Mouse (Mus musculus) limb, embryonic 14.5 days (tissue): ENCODE data around the gene Ube3c. TPM values are rescaled to one million over a fixed set of nuclear protein-coding genes. Genes with fewer than 3 reads are reported as not detected.
"Not testable (repeated sequence)": the region's sequence is repeated elsewhere in the genome, so short reads cannot be mapped to it uniquely, and the experiment has no call there.

ENCODE experiments used
- ATAC-seq: fragments of 200-750 bp; cut with Nextera tagmentation; 2 replicates; pipeline ENCODE4 v1.8.0; 2017; ENCODE audit warnings: low read depth, moderate number of reproducible peaks, moderate TSS enrichment; ENCODE audit not compliant: low FRiP score
- DNase-seq: peaks from one replicate; pipeline ENCODE4 v3.0.0-alpha.2; 2015; ENCODE audit warnings: low spot score
- H3K27ac ChIP-seq: fragments of 300-500 bp; sonication (generic); replicated peaks from 2 replicates; pipeline ENCODE4 v1.5.1; 2014; ENCODE audit warnings: low read depth, mild to moderate bottlenecking, low read length, moderate library complexity, mixed read lengths
- H3K27me3 ChIP-seq: fragments of 300-500 bp; sonication (generic); 2 replicates; pipeline ENCODE4 v1.6.1; 2014; ENCODE audit warnings: low read length, mixed read lengths; ENCODE audit not compliant: control insufficient read depth, insufficient read depth
- H3K36me3 ChIP-seq: fragments of 300-500 bp; sonication (generic); 2 replicates; pipeline ENCODE4 v1.6.1; 2014; ENCODE audit warnings: mild to moderate bottlenecking, low read length, moderate library complexity, mixed read lengths; ENCODE audit not compliant: control insufficient read depth, insufficient read depth
- H3K4me1 ChIP-seq: fragments of 300-500 bp; sonication (generic); 2 replicates; pipeline ENCODE4 v1.6.1; 2014; ENCODE audit warnings: antibody characterized with exemption, low read length, mixed read lengths; ENCODE audit not compliant: control insufficient read depth, insufficient read depth
- H3K4me2 ChIP-seq: fragments of 300-500 bp; sonication (generic); replicated peaks from 2 replicates; pipeline ENCODE4 v1.6.1; 2014; ENCODE audit warnings: low read depth, mild to moderate bottlenecking, low read length, moderate library complexity; ENCODE audit not compliant: severe bottlenecking
- H3K4me3 ChIP-seq: fragments of 300-500 bp; sonication (generic); replicated peaks from 2 replicates; pipeline ENCODE4 v1.5.1; 2014; ENCODE audit warnings: low read length
- H3K9ac ChIP-seq: fragments of 300-500 bp; sonication (generic); 2 replicates; pipeline ENCODE4 v1.6.1; 2014; ENCODE audit warnings: mild to moderate bottlenecking, low read depth, low read length, moderate library complexity; ENCODE audit not compliant: severe bottlenecking
- H3K9me3 ChIP-seq: fragments of 300-500 bp; sonication (generic); 2 replicates; pipeline ENCODE4 v1.6.1; 2016; ENCODE audit warnings: low read length; ENCODE audit not compliant: control insufficient read depth
- POLR2A ChIP-seq: fragments of 200-500 bp; IDR thresholded peaks from 2 replicates; pipeline ENCODE4 v1.8.0; 2012; ENCODE audit warnings: inconsistent platforms, mild to moderate bottlenecking, moderate library complexity, borderline replicate concordance; ENCODE audit not compliant: insufficient read depth, insufficient read length; ENCODE audit errors: extremely low read depth
- WGBS: fragments of 180-500 bp; shearing (Covaris S2); extraction: QIAGEN DNeasy Blood & Tissue Kit; methylation state at CpG from one replicate; pipeline ENCODE4 v1.1.7; 2014; 5-methylcytosine and 5-hydroxymethylcytosine counted together
- polyA plus RNA-seq, 2 experiments: library from polyadenylated mRNA; depleted of rRNA in 1 of 2; stranded (reverse) in 1 of 2; unstranded in 1 of 2; fragments of >200 nt; fragmentation: Nextera tagmentation in 1 of 2; extraction: Ambion mirVana in 1 of 2; gene quantifications; 2 replicates each; pipeline versions ENCODE4 v1.2.1 to v1.2.3; 2012 to 2014

Gene Ube3c
- polyA plus RNA-seq (2012; rRNA removed) = 24.9 and 26.9 TPM in 2 replicates
- 35.1 and 37.3 TPM in 2 replicates for polyA plus RNA-seq (2014; fragmentation: Nextera tagmentation; extraction: Ambion mirVana)

DNA sequence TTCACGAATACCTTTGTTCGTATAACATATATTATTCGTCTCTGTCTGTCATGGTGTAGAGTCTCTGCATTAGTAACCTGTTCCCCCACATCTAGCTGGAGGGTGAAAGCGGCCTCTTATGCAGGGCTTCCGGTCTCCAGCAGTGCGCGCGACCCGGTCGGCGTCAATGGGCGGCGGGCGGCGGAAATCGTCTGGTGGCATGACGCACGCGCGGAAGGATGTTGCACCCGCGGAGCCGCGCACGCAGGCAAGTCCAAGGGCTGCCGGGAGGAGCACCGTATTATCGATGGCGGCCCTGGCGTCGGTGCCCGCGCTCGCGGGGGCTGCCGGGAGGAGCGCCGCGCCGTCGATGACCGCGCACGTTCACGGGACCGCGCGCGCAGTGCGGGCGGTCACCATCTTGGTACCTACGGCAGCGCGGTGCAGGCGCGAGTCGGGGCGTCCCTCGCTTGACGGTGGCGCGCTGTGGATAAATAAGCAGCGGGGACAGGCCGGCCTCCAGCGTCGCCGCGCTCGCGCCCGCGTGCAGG lies at the start of gene Ube3c:
Gene Ube3c, plus strand, starts transcription at position 395 of the 530 bp plus-strand sequence.
- peak; percentile 97 for DNase-seq
- H3K27me3 ChIP-seq = no peaks in the 10 kb centered on the region
- peak within 1 kb of the TSS; percentile 89 for H3K27ac ChIP-seq
- peak within 1 kb of the TSS; percentile 73 for H3K9ac ChIP-seq
- peaks cover 15% of the 10 kb centered on the region; the same call in 1 of the 2 replicates for H3K36me3 ChIP-seq
- under 1% methylated on average over 51 of the region's 72 CpGs for WGBS
- no peaks in the 10 kb centered on the region for H3K9me3 ChIP-seq
- peak; percentile 97 for ATAC-seq
- H3K4me2 ChIP-seq = peak within 1 kb of the TSS; percentile 95
- H3K4me3 ChIP-seq = peak within 1 kb of the TSS; percentile 72
- H3K4me1 ChIP-seq = peaks cover 10% of the 10 kb centered on the region
- TF ChIP-seq POLR2A = 0 out of 2 replicates have a peak, but pooled peaks have one; percentile 48

GRCm38 (mm10) chr5:29560111-29560510 lies 8.9 kb upstream of the Ube3c start:
- no peak overlapping the region for H3K27ac ChIP-seq
- H3K27me3 ChIP-seq = no peaks in the 10 kb centered on the region
- H3K9me3 ChIP-seq = no peaks in the 10 kb centered on the region
- 81% methylated on average over 5 of the region's 5 CpGs for WGBS
- DNase-seq = no peak
- no peak overlapping the region for H3K4me3 ChIP-seq
- no peak for ATAC-seq
- H3K4me1 ChIP-seq = no peaks in the 10 kb centered on the region
- no peak overlapping the region for H3K9ac ChIP-seq
- H3K36me3 ChIP-seq = no peaks in the 10 kb centered on the region
- no peak for TF ChIP-seq POLR2A
- no peak overlapping the region for H3K4me2 ChIP-seq

DNA sequence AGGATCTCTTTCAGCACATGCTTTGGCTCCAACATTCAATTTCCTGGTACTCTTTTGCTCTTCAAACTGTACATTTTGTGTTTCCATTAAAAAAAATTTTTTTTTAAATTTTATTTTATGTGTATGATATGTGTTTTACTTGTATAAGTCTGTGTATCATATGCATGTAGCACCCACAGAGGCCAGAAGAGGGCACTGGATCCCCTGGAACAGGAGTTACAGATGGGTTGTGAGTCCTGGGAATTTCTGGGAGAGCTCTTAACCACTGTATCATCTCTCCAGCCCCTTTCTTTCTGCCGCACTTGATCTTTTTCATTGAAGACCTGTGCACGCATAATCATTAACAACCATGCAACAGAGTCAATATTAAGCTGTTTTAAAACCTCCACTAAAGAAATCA lies 8.4 kb upstream of the Ube3c start:
- H3K4me3 ChIP-seq = no peak overlapping the region
- H3K27ac ChIP-seq = no peak overlapping the region
- DNase-seq (no peak), ATAC-seq (no peak)
- 89% methylated on average over 2 of the region's 2 CpGs for WGBS
- H3K9ac ChIP-seq = no peak overlapping the region
- no peaks in the 10 kb centered on the region for H3K36me3 ChIP-seq
- no peaks in the 10 kb centered on the region for H3K4me1 ChIP-seq
- no peak for TF ChIP-seq POLR2A
- H3K27me3 ChIP-seq = no peaks in the 10 kb centered on the region
- no peaks in the 10 kb centered on the region for H3K9me3 ChIP-seq
- no peak overlapping the region for H3K4me2 ChIP-seq

DNA sequence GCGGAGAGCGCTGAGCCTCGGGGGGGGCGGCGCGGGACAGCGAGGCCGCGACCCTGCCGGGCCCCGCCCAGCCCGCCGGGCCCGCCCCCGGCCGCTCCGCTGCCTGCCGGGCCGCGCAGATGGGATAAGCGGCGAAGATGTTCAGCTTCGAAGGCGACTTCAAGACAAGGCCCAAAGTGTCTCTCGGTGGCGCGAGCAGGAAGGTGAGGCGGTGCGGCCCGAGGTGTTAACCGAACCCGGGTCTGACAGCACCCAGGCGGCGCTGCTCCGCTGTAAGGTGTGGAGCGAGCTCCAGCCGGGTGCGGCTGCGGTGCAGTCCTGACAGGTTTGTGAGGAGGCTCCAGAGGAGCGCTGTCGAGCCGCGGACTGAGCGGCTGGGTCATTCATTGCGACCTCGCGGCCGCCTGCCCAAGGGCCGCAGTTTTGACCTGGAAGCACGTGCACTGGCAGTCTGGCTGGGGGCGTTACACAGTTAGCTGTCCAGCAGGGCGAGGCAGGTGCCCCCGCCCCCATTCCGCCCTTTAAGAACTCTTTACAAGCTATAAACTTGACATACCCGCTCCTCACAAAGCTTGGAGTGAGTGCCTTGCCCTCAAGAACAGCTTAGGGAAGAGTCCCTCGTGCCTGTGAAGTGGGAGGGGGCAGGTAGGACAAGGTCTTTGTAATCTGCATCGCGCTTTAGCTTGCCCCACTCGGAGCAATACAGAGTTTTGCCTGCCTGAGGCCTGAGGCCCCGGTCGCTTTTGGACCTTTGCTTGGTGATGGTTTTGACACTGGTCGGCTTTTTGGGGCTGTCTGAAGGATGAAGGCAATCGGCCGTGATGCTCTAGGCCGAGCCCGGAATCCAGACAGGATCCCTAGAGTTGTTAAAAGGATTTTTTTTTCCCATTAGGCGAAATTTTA lies 587 bp downstream of the Ube3c start:
- peaks cover 18% of the 10 kb centered on the region; the same call in 1 of the 2 replicates for H3K36me3 ChIP-seq
- H3K4me1 ChIP-seq = peaks cover 10% of the 10 kb centered on the region
- peak; percentile 83 for ATAC-seq
- peak overlapping the region; percentile 72 for H3K4me3 ChIP-seq
- WGBS = 3% methylated on average over 57 of the region's 67 CpGs
- H3K4me2 ChIP-seq = peak overlapping the region; percentile 95
- DNase-seq = no peak
- H3K27me3 ChIP-seq = no peaks in the 10 kb centered on the region
- H3K9me3 ChIP-seq = no peaks in the 10 kb centered on the region
- peak overlapping the region; percentile 73 for H3K9ac ChIP-seq
- 0 out of 2 replicates have a peak, but pooled peaks have one; percentile 16 for TF ChIP-seq POLR2A
- peak overlapping the region; percentile 89 for H3K27ac ChIP-seq

DNA sequence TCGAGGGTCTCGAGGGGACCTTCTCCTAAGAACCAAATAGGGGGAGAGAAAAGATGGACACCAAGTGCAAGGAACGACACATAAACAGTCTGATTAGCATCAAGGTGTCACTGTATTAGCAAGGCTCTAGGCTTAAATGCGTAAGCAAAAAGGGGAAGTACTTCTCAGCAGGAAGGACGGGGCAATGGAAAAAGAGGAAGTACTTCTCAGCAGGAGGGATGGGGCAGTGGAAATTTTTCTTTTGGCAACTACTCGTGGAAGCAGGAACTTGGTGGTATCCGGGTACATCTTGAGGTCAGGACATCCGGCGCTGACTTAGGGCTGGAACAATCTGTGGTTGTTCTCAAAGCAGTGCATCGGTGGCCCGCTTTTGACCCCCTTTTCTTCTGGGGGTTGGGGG lies 5.2 kb downstream of the Ube3c start:
- not testable (repeated sequence) for H3K9me3 ChIP-seq, DNase-seq, H3K27ac ChIP-seq, H3K4me2 ChIP-seq, H3K4me1 ChIP-seq, H3K27me3 ChIP-seq, ATAC-seq, H3K4me3 ChIP-seq, H3K9ac ChIP-seq
- H3K36me3 ChIP-seq = peaks cover 18% of the 10 kb centered on the region; the same call in 1 of the 2 replicates
- WGBS = 90% methylated on average over 11 of the region's 11 CpGs
